Mouse (Mus musculus): ENCODE results near the gene Atg7. TPM values are rescaled to one million over a fixed set of nuclear protein-coding genes. Genes with fewer than 3 reads are reported as not detected.

The Atg7 gene
- polyA plus RNA-seq, 1 experiment = 16.0 TPM

- WGBS = 68% methylated on average over 5 of the region's 5 CpGs
Observed at GRCm38 (mm10) chr6:114698578-114698977, 55.7 kb downstream of the Atg7 start.

GRCm38 (mm10) chr6:114700704-114701103 lies 57.8 kb downstream of the Atg7 start:
- no peak overlapping the region for H3K27ac ChIP-seq (ENCODE audit: insufficient read depth, low read depth, low read length)
- 91% methylated on average over 3 of the region's 3 CpGs for WGBS
- H3K36me3 ChIP-seq (ENCODE audit: control insufficient read depth, insufficient read depth, low read length) = peaks cover 11% of the 10 kb centered on the region; the same call in 1 of the 2 replicates
- no peak overlapping the region for H3K4me3 ChIP-seq (ENCODE audit: low read depth, low read length)
- TF ChIP-seq CTCF (IDR thresholded peaks at IDR 0.05; ENCODE audit: extremely low read depth, insufficient read length, insufficient replicate concordance, low read depth, low read length) (peak; percentile 42; the same call in 1 of the 2 replicates), POLR2A (IDR thresholded peaks at IDR 0.05; ENCODE audit: low read depth, low read length) (no peak)
- no peaks in the 10 kb centered on the region for H3K4me1 ChIP-seq (ENCODE audit: control insufficient read depth, insufficient read depth, insufficient read length, low read length)
- H3K27me3 ChIP-seq (ENCODE audit: control insufficient read depth, insufficient read depth, low read length) = no peaks in the 10 kb centered on the region

More at GRCm38 (mm10) chr6:114698578-114698977, 55.7 kb downstream of the Atg7 start:
- H3K4me1 ChIP-seq (ENCODE audit: control insufficient read depth, insufficient read depth, insufficient read length, low read length) = no peaks in the 10 kb centered on the region
- no peak overlapping the region for H3K4me3 ChIP-seq (ENCODE audit: low read depth, low read length)
- peaks cover 10% of the 10 kb centered on the region; the same call in 1 of the 2 replicates for H3K36me3 ChIP-seq (ENCODE audit: control insufficient read depth, insufficient read depth, low read length)
- TF ChIP-seq CTCF (IDR thresholded peaks at IDR 0.05; ENCODE audit: extremely low read depth, insufficient read length, insufficient replicate concordance, low read depth, low read length) = no peak
- no peak for TF ChIP-seq POLR2A (IDR thresholded peaks at IDR 0.05; ENCODE audit: low read depth, low read length)
- H3K27ac ChIP-seq (ENCODE audit: insufficient read depth, low read depth, low read length) = no peak overlapping the region
- H3K27me3 ChIP-seq (ENCODE audit: control insufficient read depth, insufficient read depth, low read length) = no peaks in the 10 kb centered on the region

GRCm38 (mm10) chr6:114707032-114707431 lies 64.1 kb downstream of the Atg7 start:
- H3K27ac ChIP-seq (ENCODE audit: insufficient read depth, low read depth, low read length) = no peak overlapping the region
- TF ChIP-seq POLR2A (IDR thresholded peaks at IDR 0.05; ENCODE audit: low read depth, low read length) (no peak), CTCF (IDR thresholded peaks at IDR 0.05; ENCODE audit: extremely low read depth, insufficient read length, insufficient replicate concordance, low read depth, low read length) (no peak)
- H3K36me3 ChIP-seq (ENCODE audit: control insufficient read depth, insufficient read depth, low read length) = peaks cover 6% of the 10 kb centered on the region; the same call in 1 of the 2 replicates
- H3K27me3 ChIP-seq (ENCODE audit: control insufficient read depth, insufficient read depth, low read length) = no peaks in the 10 kb centered on the region
- 24% methylated on average over 3 of the region's 3 CpGs for WGBS
- H3K4me1 ChIP-seq (ENCODE audit: control insufficient read depth, insufficient read depth, insufficient read length, low read length) = peaks cover 19% of the 10 kb centered on the region
- H3K4me3 ChIP-seq (ENCODE audit: low read depth, low read length) = no peak overlapping the region

- WGBS = 43% methylated on average over 4 of the region's 4 CpGs
- H3K36me3 ChIP-seq (ENCODE audit: control insufficient read depth, insufficient read depth, low read length) = no peaks in the 10 kb centered on the region
- no peak overlapping the region for H3K27ac ChIP-seq (ENCODE audit: insufficient read depth, low read depth, low read length)
Observed at GRCm38 (mm10) chr6:114712242-114713050, 69.5 kb downstream of the Atg7 start.

GRCm38 (mm10) chr6:114713538-114713937 lies 70.6 kb downstream of the Atg7 start:
- WGBS = 34% methylated on average over 3 of the region's 3 CpGs
- no peak overlapping the region for H3K4me3 ChIP-seq (ENCODE audit: low read depth, low read length)

More at GRCm38 (mm10) chr6:114712242-114713050, 69.5 kb downstream of the Atg7 start:
- no peak overlapping the region for H3K4me3 ChIP-seq (ENCODE audit: low read depth, low read length)
- no peaks in the 10 kb centered on the region for H3K27me3 ChIP-seq (ENCODE audit: control insufficient read depth, insufficient read depth, low read length)
- no peak for TF ChIP-seq CTCF (IDR thresholded peaks at IDR 0.05; ENCODE audit: extremely low read depth, insufficient read length, insufficient replicate concordance, low read depth, low read length)
- TF ChIP-seq POLR2A (IDR thresholded peaks at IDR 0.05; ENCODE audit: low read depth, low read length) = no peak
- H3K4me1 ChIP-seq (ENCODE audit: control insufficient read depth, insufficient read depth, insufficient read length, low read length) = peaks cover 18% of the 10 kb centered on the region

GRCm38 (mm10) chr6:114714654-114715053 lies 71.8 kb downstream of the Atg7 start:
- H3K36me3 ChIP-seq (ENCODE audit: control insufficient read depth, insufficient read depth, low read length) = no peaks in the 10 kb centered on the region
- peaks cover 4% of the 10 kb centered on the region; the same call in 1 of the 2 replicates for H3K4me1 ChIP-seq (ENCODE audit: control insufficient read depth, insufficient read depth, insufficient read length, low read length)
- H3K4me3 ChIP-seq (ENCODE audit: low read depth, low read length) = no peak overlapping the region
- no peak overlapping the region for H3K27ac ChIP-seq (ENCODE audit: insufficient read depth, low read depth, low read length)
- WGBS = 81% methylated on average over 5 of the region's 5 CpGs
- TF ChIP-seq CTCF (IDR thresholded peaks at IDR 0.05; ENCODE audit: extremely low read depth, insufficient read length, insufficient replicate concordance, low read depth, low read length) (no peak), POLR2A (IDR thresholded peaks at IDR 0.05; ENCODE audit: low read depth, low read length) (no peak)
- no peaks in the 10 kb centered on the region for H3K27me3 ChIP-seq (ENCODE audit: control insufficient read depth, insufficient read depth, low read length)

More at GRCm38 (mm10) chr6:114713538-114713937, 70.6 kb downstream of the Atg7 start:
- H3K27me3 ChIP-seq (ENCODE audit: control insufficient read depth, insufficient read depth, low read length) = no peaks in the 10 kb centered on the region
- peaks cover 9% of the 10 kb centered on the region; the same call in 1 of the 2 replicates for H3K4me1 ChIP-seq (ENCODE audit: control insufficient read depth, insufficient read depth, insufficient read length, low read length)
- TF ChIP-seq CTCF (IDR thresholded peaks at IDR 0.05; ENCODE audit: extremely low read depth, insufficient read length, insufficient replicate concordance, low read depth, low read length) (no peak), POLR2A (IDR thresholded peaks at IDR 0.05; ENCODE audit: low read depth, low read length) (no peak)
- no peaks in the 10 kb centered on the region for H3K36me3 ChIP-seq (ENCODE audit: control insufficient read depth, insufficient read depth, low read length)
- H3K27ac ChIP-seq (ENCODE audit: insufficient read depth, low read depth, low read length) = no peak overlapping the region

All from small intestine, adult 2 months (tissue).